Mouse (Mus musculus): ENCODE results near the gene Pip4k2b.

DNA sequence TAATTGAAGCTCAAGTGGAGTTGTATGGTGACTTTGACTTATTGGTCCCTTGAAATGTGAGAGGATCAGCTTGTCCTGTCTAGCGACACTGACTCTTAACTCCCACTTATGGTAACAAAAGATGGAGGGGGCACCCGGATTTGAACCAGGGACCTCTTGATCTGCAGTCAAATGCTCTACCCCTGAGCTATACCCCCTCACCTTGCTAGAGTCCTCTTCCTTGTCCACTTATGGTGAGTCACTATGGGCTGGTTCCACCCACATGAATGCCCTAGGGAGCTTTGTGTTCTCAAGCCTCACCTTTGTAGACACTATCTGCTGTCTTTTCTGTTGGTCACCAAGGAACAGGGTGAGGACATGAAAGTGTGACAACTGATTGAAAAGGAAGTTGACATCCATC lies 25.2 kb upstream of the Pip4k2b start:
- no peak for TF ChIP-seq CTCF (IDR thresholded peaks at IDR 0.05; ENCODE audit: low read depth)
- no peak for TF ChIP-seq EP300 (IDR thresholded peaks at IDR 0.05; ENCODE audit: low read depth)
